ENCODE assay signal across 8 mouse cellular contexts in genomic region chr3:108590786-108591529, GRCm38 (mm10). TPM values are rescaled to one million over a fixed set of nuclear protein-coding genes. Genes with fewer than 3 reads are reported as not detected.
DNase-seq lines count a peak whose midpoint lies in the region; ATAC-seq and TF ChIP-seq lines count a peak whose summit lies in the region.

TSS of gene Wdr47 (plus strand) at chr3:108591279.

- WGBS in forebrain, embryonic 15.5 days: 6% methylated on average over 39 of the region's 44 CpGs
- 5% methylated on average over 44 of the region's 44 CpGs for WGBS in lung, adult 2 months

- no peaks in the 10 kb centered on the region for H3K9me3 ChIP-seq in ES-E14 (ENCODE audit: control insufficient read depth, insufficient read depth, low read depth, low read length)
- no peaks in the 10 kb centered on the region for H3K9me3 ChIP-seq in forebrain, embryonic 15.5 days

- H3K27me3 ChIP-seq in forebrain, embryonic 15.5 days: no peaks in the 10 kb centered on the region

- ATAC-seq in forebrain, embryonic 15.5 days (replicated peaks): peak; percentile 99
- peak; percentile 99 for ATAC-seq in neutrophil, adult 5-6 weeks (ENCODE audit: extremely low read depth, insufficient number of reproducible peaks, low FRiP score, poor library complexity, severe bottlenecking)

- intact Hi-C loops in heart, postnatal 25 days (cut with DNase I): loop anchor here (2.0 to 5.0 kb wide), 2 partner anchors 18 to 131 kb away; partner anchors contain the start of gene Gpsm2

- no peaks in the 10 kb centered on the region for H3K36me3 ChIP-seq in ES-E14 (ENCODE audit: control insufficient read depth, insufficient read depth, low read length, poor library complexity, severe bottlenecking)
- no peaks in the 10 kb centered on the region for H3K36me3 ChIP-seq in forebrain, embryonic 15.5 days

- peak; percentile 95 for DNase-seq in ES-E14 (ENCODE audit: low read depth, low spot score)
- peak; percentile 96 for DNase-seq in cerebellum, adult 11-12 months
- DNase-seq in heart, postnatal 25 days (ENCODE audit: low spot score): peak; percentile 91
- peak; percentile 95 to 96 for DNase-seq in layer of hippocampus, adult 18-20 months (ENCODE audit: low spot score in 2 of 2)
- peak; percentile 92 for DNase-seq in lung, adult 2 months
- peak; percentile 94 to 95 for DNase-seq in thymus, adult 18-20 months

- TF ChIP-seq CTCF in lung, adult 2 months (IDR thresholded peaks at IDR 0.05; ENCODE audit: insufficient read depth, low read length): no peak

- in situ Hi-C loops in ES-E14 (cut with MboI; ENCODE audit: low sequenced_read_pairs in 2 of 2, unreplicated experiment in 2 of 2): no loop called here

- peak; percentile 38; the same call in 1 of the 2 replicates for TF ChIP-seq POLR2A in lung, adult 2 months (IDR thresholded peaks at IDR 0.05; ENCODE audit: borderline replicate concordance, extremely low read depth, low read depth, low read length)

- H3K4me1 ChIP-seq in ES-E14 (ENCODE audit: control insufficient read depth in 2 of 2, insufficient read depth in 2 of 2, low read length in 2 of 2, poor library complexity in 1 of 2): peaks cover 6% of the 10 kb centered on the region in 2 experiments
- H3K4me1 ChIP-seq in forebrain, embryonic 15.5 days: peaks cover 19% of the 10 kb centered on the region
- no peaks in the 10 kb centered on the region; the same call in 1 of the 2 replicates for H3K4me1 ChIP-seq in lung, adult 2 months (ENCODE audit: control insufficient read depth, insufficient read depth, low read length)

- peak within 1 kb of the TSS; percentile 75 to 89 for H3K4me3 ChIP-seq in ES-E14 (ENCODE audit: insufficient read depth in 1 of 2, low read depth in 1 of 2, low read length in 2 of 2, poor library complexity in 1 of 2, severe bottlenecking in 1 of 2)
- H3K4me3 ChIP-seq in forebrain, embryonic 15.5 days: peak within 1 kb of the TSS; percentile 99
- peak within 1 kb of the TSS; percentile 85 for H3K4me3 ChIP-seq in lung, adult 2 months (replicated peaks; ENCODE audit: extremely low read depth, low read depth, low read length)

- peak within 1 kb of the TSS; percentile 66 for H3K9ac ChIP-seq in ES-E14 (ENCODE audit: insufficient read depth, low read depth, low read length, poor library complexity, severe bottlenecking)
- peak within 1 kb of the TSS; percentile 99 for H3K9ac ChIP-seq in forebrain, embryonic 15.5 days (replicated peaks)

- H3K4me2 ChIP-seq in forebrain, embryonic 15.5 days (replicated peaks): peak within 1 kb of the TSS; percentile 75

- H3K27ac ChIP-seq in ES-E14 (ENCODE audit: insufficient read depth, low read depth, low read length, poor library complexity, severe bottlenecking): peak within 1 kb of the TSS; percentile 40; the same call in 1 of the 2 replicates
- peak within 1 kb of the TSS; percentile 97 for H3K27ac ChIP-seq in forebrain, embryonic 15.5 days (replicated peaks)

TF ChIP-seq in ES-E14, 5 proteins besides CTCF, POLR2A, EP300 and RAD21:
- TF ChIP-seq HCFC1 (IDR thresholded peaks at IDR 0.05; ENCODE audit: borderline replicate concordance, insufficient read depth, low read length) (peak; percentile 47; the same call in 1 of the 2 replicates), MAFK (IDR thresholded peaks at IDR 0.05; ENCODE audit: insufficient read depth, low read depth, low read length) (no peak)

RNA-seq across cellular contexts. Expression of gene Wdr47, which starts in this region (rescaled TPM):
- 14.5 and 15.9 TPM in 2 replicates for total RNA-seq in ES-E14 (2012; rRNA removed)
- polyA plus RNA-seq in forebrain, embryonic 15.5 days (2015; fragmentation: Nextera tagmentation; extraction: Ambion mirVana): 114 and 115 TPM in 2 replicates
- 1 to 10 TPM; 7.4 to 9.7 TPM for total RNA-seq in heart, postnatal 25 days (2021)
- total RNA-seq in layer of hippocampus, adult 18-20 months (2021): 100 to 1,000 TPM; 112 to 128 TPM
- 5.7 and 8.3 TPM in 2 replicates for polyA plus RNA-seq in lung, adult 2 months (2012; rRNA removed)
- 29.6 and 38.4 TPM in 2 replicates for total RNA-seq in neutrophil, adult 5-6 weeks (2017)

Comparison
In these comparisons a context has a peak if more than half of its experiments do, and no peak if none do; other contexts are left out.
1. Peak in every context shown above with its lines: DNase-seq, ATAC-seq, H3K4me3 ChIP-seq and H3K27ac ChIP-seq.
2. RNA of gene Wdr47 (polyA plus RNA-seq): 114 to 115 TPM in forebrain, embryonic 15.5 days; 5.7 to 8.3 TPM in lung, adult 2 months; every median in the first group is over 10 times any median in the second.